ENCODE assay signal across 8 mouse cellular contexts in the genomic region with DNA sequence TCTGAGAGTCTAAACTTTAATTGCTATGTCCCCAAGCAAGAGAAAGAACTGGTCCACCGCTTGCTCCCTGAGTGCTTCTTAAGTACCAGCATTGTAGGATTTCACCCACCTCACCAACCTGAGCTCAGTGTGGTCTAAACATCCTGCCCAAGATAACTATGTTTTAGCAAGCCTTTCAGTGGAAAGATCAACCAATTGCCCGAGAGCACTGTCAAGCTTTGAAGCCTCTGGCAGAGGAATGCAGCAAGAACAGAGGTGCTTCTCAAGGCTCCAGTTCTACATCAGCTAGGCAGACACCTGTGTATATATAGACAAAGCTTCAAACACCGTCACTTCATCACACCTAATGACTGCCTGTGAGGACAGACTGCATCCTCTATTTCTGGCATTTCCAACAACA. TPM values are rescaled to one million over a fixed set of nuclear protein-coding genes. Genes with fewer than 3 reads are reported as not detected.
A peak's percentile ranks its signal among the peaks of the same experiment; 100 is the strongest.
DNase-seq lines count a peak whose midpoint lies in the region; ATAC-seq and TF ChIP-seq lines count a peak whose summit lies in the region.

No protein-coding gene starts in this region.

- DNase-seq in left cerebral cortex, adult 2 months (ENCODE audit: extremely low spot score in 1 of 2, low spot score in 2 of 2), result no peak
- no peak for DNase-seq in left cerebral cortex, postnatal 4 days
- no peak for DNase-seq in stomach, postnatal 0 days (ENCODE audit: low spot score)
- DNase-seq in urinary bladder, adult 2 months (ENCODE audit: low spot score), result no peak
- no peak for DNase-seq in frontal cortex, postnatal 25 days (ENCODE audit: low spot score in 2 of 2)
- no peak for DNase-seq in layer of hippocampus, adult 11-12 months (ENCODE audit: low spot score)

- peaks cover 39% of the 10 kb centered on the region for H3K4me1 ChIP-seq in forebrain, embryonic 13.5 days
- H3K4me1 ChIP-seq in liver, embryonic 12.5 days, result peaks cover 12% of the 10 kb centered on the region; the same call in 1 of the 2 replicates
- H3K4me1 ChIP-seq in stomach, postnatal 0 days (replicated peaks; ENCODE audit: control insufficient read depth, insufficient read depth), result no peaks in the 10 kb centered on the region

- no peaks in the 10 kb centered on the region for H3K27me3 ChIP-seq in forebrain, embryonic 13.5 days
- H3K27me3 ChIP-seq in liver, embryonic 12.5 days (replicated peaks), result 0 out of 2 replicates have a peak, but pooled peaks cover 3% of the 10 kb centered on the region
- no peaks in the 10 kb centered on the region for H3K27me3 ChIP-seq in stomach, postnatal 0 days (ENCODE audit: control insufficient read depth, insufficient read depth, low read length)

- WGBS in forebrain, embryonic 13.5 days, result 74% methylated on average over 3 of the region's 3 CpGs
- WGBS in liver, embryonic 12.5 days (ENCODE audit: insufficient replicate concordance), result 60% methylated on average over 3 of the region's 3 CpGs
- WGBS in stomach, postnatal 0 days, result 63% methylated on average over 3 of the region's 3 CpGs

- H3K4me2 ChIP-seq in forebrain, embryonic 13.5 days, result peak overlapping the region; percentile 73
- H3K4me2 ChIP-seq in liver, embryonic 12.5 days, result peak overlapping the region; percentile 79
- peak overlapping the region; percentile 91; the same call in 1 of the 2 replicates for H3K4me2 ChIP-seq in stomach, postnatal 0 days (replicated peaks; ENCODE audit: low read depth)

- no peaks in the 10 kb centered on the region for H3K36me3 ChIP-seq in forebrain, embryonic 13.5 days (ENCODE audit: poor library complexity, severe bottlenecking)
- H3K36me3 ChIP-seq in liver, embryonic 12.5 days, result no peaks in the 10 kb centered on the region
- H3K36me3 ChIP-seq in stomach, postnatal 0 days (ENCODE audit: control insufficient read depth, insufficient read depth, low read length), result no peaks in the 10 kb centered on the region

- intact Hi-C loops in left cerebral cortex, adult 2 months (cut with DNase I), result no loop called here
- intact Hi-C loops in left cerebral cortex, postnatal 4 days (cut with DNase I), result no loop called here

- H3K9me3 ChIP-seq in forebrain, embryonic 13.5 days (replicated peaks), result no peaks in the 10 kb centered on the region
- no peaks in the 10 kb centered on the region for H3K9me3 ChIP-seq in liver, embryonic 12.5 days (replicated peaks)
- no peaks in the 10 kb centered on the region for H3K9me3 ChIP-seq in stomach, postnatal 0 days (ENCODE audit: control insufficient read depth, low read length)

- no peak for TF ChIP-seq CTCF in left cerebral cortex, adult 2 months (IDR thresholded peaks at IDR 0.05)
- no peak for TF ChIP-seq CTCF in stomach, postnatal 0 days (IDR thresholded peaks at IDR 0.05; ENCODE audit: low read depth)

- H3K27ac ChIP-seq in left cerebral cortex, adult 2 months, result peak overlapping the region; percentile 5; the same call in 1 of the 2 replicates
- no peak overlapping the region for H3K27ac ChIP-seq in forebrain, embryonic 13.5 days
- no peak overlapping the region for H3K27ac ChIP-seq in liver, embryonic 12.5 days
- no peak overlapping the region for H3K27ac ChIP-seq in stomach, postnatal 0 days (replicated peaks)

- H3K4me3 ChIP-seq in left cerebral cortex, adult 2 months, result peak overlapping the region; percentile 76
- peak overlapping the region; percentile 71 for H3K4me3 ChIP-seq in forebrain, embryonic 13.5 days
- H3K4me3 ChIP-seq in liver, embryonic 12.5 days, result peak overlapping the region; percentile 62; the same call in 1 of the 2 replicates
- no peak overlapping the region for H3K4me3 ChIP-seq in stomach, postnatal 0 days (ENCODE audit: low read depth, low read length)

- no peak for TF ChIP-seq EP300 in stomach, postnatal 0 days (optimal IDR thresholded peaks at IDR 0.05)

- ATAC-seq in forebrain, embryonic 13.5 days, result no peak
- no peak for ATAC-seq in liver, embryonic 12.5 days
- ATAC-seq in stomach, postnatal 0 days (ENCODE audit: low FRiP score, low TSS enrichment), result no peak

- peak overlapping the region; percentile 79 for H3K9ac ChIP-seq in forebrain, embryonic 13.5 days
- H3K9ac ChIP-seq in liver, embryonic 12.5 days, result no peak overlapping the region
- H3K9ac ChIP-seq in stomach, postnatal 0 days (ENCODE audit: low read length), result no peak overlapping the region

RNA-seq across cellular contexts. Expression of a gene that starts 1.3 kb away (rescaled TPM):
- 10 to 100 TPM; 83.0 to 88.9 TPM for total RNA-seq in left cerebral cortex, adult 2 months (2021)
- total RNA-seq in left cerebral cortex, postnatal 4 days (2021), result 10 to 100 TPM; 72.0 to 77.1 TPM
- polyA plus RNA-seq in forebrain, embryonic 13.5 days (2015; fragmentation: Nextera tagmentation; extraction: Ambion mirVana), result 11.8 and 12.6 TPM in 2 replicates
- polyA plus RNA-seq in liver, embryonic 12.5 days (2016; fragmentation: Nextera tagmentation; extraction: Ambion mirVana), result 3.3 and 3.8 TPM in 2 replicates
- 2.2 and 2.4 TPM in 2 replicates for polyA plus RNA-seq in stomach, postnatal 0 days (2015; fragmentation: Nextera tagmentation; extraction: Ambion mirVana)
- polyA plus RNA-seq in urinary bladder, adult 2 months (2012; rRNA removed), result 0.63 and 0.78 TPM in 2 replicates

RNA-seq across cellular contexts. Expression of a gene that starts 55.4 kb away (rescaled TPM):
- total RNA-seq in left cerebral cortex, adult 2 months (2021), result 1 to 10 TPM; 6.0 to 6.1 TPM
- total RNA-seq in left cerebral cortex, postnatal 4 days (2021), result 10 to 100 TPM; 10.9 to 11.9 TPM
- polyA plus RNA-seq in forebrain, embryonic 13.5 days (2015; fragmentation: Nextera tagmentation; extraction: Ambion mirVana), result 11.3 and 13.2 TPM in 2 replicates
- 17.4 TPM in 2 replicates for polyA plus RNA-seq in liver, embryonic 12.5 days (2016; fragmentation: Nextera tagmentation; extraction: Ambion mirVana)
- polyA plus RNA-seq in stomach, postnatal 0 days (2015; fragmentation: Nextera tagmentation; extraction: Ambion mirVana), result 9.7 and 13.2 TPM in 2 replicates
- polyA plus RNA-seq in urinary bladder, adult 2 months (2012; rRNA removed), result 65.9 and 73.9 TPM in 2 replicates
